Mouse (Mus musculus) hindbrain, embryonic 14.5 days (tissue): ENCODE results near the gene Sobp. TPM values are rescaled to one million over a fixed set of nuclear protein-coding genes. Genes with fewer than 3 reads are reported as not detected.

ENCODE experiments used
- ATAC-seq: fragments of 200-750 bp; cut with Nextera tagmentation; 2 replicates; pipeline ENCODE4 v1.8.0; 2017; ENCODE audit warnings: moderate number of reproducible peaks, mild to moderate bottlenecking, moderate TSS enrichment, moderate library complexity; ENCODE audit not compliant: low FRiP score
- DNase-seq: peaks from one replicate; pipeline ENCODE4 v3.0.0-alpha.2; 2015; ENCODE audit warnings: low spot score
- H3K27ac ChIP-seq: fragments of 300-500 bp; sonication (generic); 2 replicates; pipeline ENCODE4 v1.5.1; 2014; ENCODE audit warnings: mild to moderate bottlenecking, moderate library complexity
- H3K27me3 ChIP-seq: fragments of 300-500 bp; sonication (generic); 2 replicates; pipeline ENCODE4 v1.6.1; 2014; ENCODE audit warnings: mild to moderate bottlenecking, low read length, mixed read lengths; ENCODE audit not compliant: control insufficient read depth, insufficient read depth
- H3K36me3 ChIP-seq: fragments of 300-500 bp; sonication (generic); replicated peaks from 2 replicates; pipeline ENCODE4 v1.6.1; 2014; ENCODE audit not compliant: control insufficient read depth, insufficient read depth
- H3K4me1 ChIP-seq: fragments of 300-500 bp; sonication (generic); replicated peaks from 2 replicates; pipeline ENCODE4 v1.6.1; 2014; ENCODE audit warnings: antibody characterized with exemption, low read length, mixed read lengths; ENCODE audit not compliant: control insufficient read depth, insufficient read depth
- H3K4me2 ChIP-seq: fragments of 300-500 bp; sonication (generic); replicated peaks from 2 replicates; pipeline ENCODE4 v1.6.1; 2014; ENCODE audit warnings: mild to moderate bottlenecking, moderate library complexity
- H3K4me3 ChIP-seq: fragments of 300-500 bp; sonication (generic); replicated peaks from 2 replicates; pipeline ENCODE4 v1.5.1; 2014; ENCODE audit warnings: mild to moderate bottlenecking, low read length
- H3K9ac ChIP-seq: fragments of 300-500 bp; sonication (generic); 2 replicates; pipeline ENCODE4 v1.6.1; 2014
- H3K9me3 ChIP-seq: fragments of 300-500 bp; sonication (generic); 2 replicates; pipeline ENCODE4 v1.6.1; 2016; ENCODE audit warnings: low read length; ENCODE audit not compliant: control insufficient read depth
- WGBS: fragments of 180-500 bp; shearing (Covaris S2); extraction: QIAGEN DNeasy Blood & Tissue Kit; methylation state at CpG from one replicate; pipeline ENCODE4 v1.1.7; 2014; 5-methylcytosine and 5-hydroxymethylcytosine counted together
- polyA plus RNA-seq: library from polyadenylated mRNA; unstranded; fragments of >200 nt; fragmentation: Nextera tagmentation; extraction: Ambion mirVana; gene quantifications from 2 replicates; pipeline ENCODE4 v1.2.1, GENCODE M21; 2014

The Sobp gene
- polyA plus RNA-seq, 1 experiment from 2014 or later, result 16.0 TPM

GRCm38 (mm10) chr10:42963061-42963460 lies 211.3 kb downstream of the Sobp start:
- WGBS, result 97% methylated on average over 2 of the region's 2 CpGs
- Histone ChIP-seq H3K4me2 (no peak overlapping the region), H3K4me1 (peaks cover 12% of the 10 kb centered on the region; the same call in 1 of the 2 replicates), H3K36me3 (no peaks in the 10 kb centered on the region), H3K9ac (no peak overlapping the region), H3K9me3 (no peaks in the 10 kb centered on the region), H3K27ac (no peak overlapping the region), H3K4me3 (no peak overlapping the region), H3K27me3 (no peaks in the 10 kb centered on the region)
- no peak for ATAC-seq
- DNase-seq, result no peak

GRCm38 (mm10) chr10:42962655-42963054 lies 211.7 kb downstream of the Sobp start:
- DNase-seq, result no peak
- Histone ChIP-seq H3K36me3 (no peaks in the 10 kb centered on the region), H3K4me2 (no peak overlapping the region), H3K9ac (no peak overlapping the region), H3K27ac (no peak overlapping the region), H3K9me3 (no peaks in the 10 kb centered on the region), H3K4me3 (no peak overlapping the region), H3K27me3 (no peaks in the 10 kb centered on the region), H3K4me1 (peaks cover 12% of the 10 kb centered on the region; the same call in 1 of the 2 replicates)
- 93% methylated on average over 13 of the region's 13 CpGs for WGBS
- no peak for ATAC-seq

GRCm38 (mm10) chr10:42962181-42962601 lies 212.1 kb downstream of the Sobp start:
- H3K4me2 ChIP-seq, result no peak overlapping the region
- no peak overlapping the region for H3K9ac ChIP-seq
- no peaks in the 10 kb centered on the region for H3K9me3 ChIP-seq
- ATAC-seq, result no peak
- no peak overlapping the region for H3K4me3 ChIP-seq
- 87% methylated on average over 6 of the region's 6 CpGs for WGBS
- H3K36me3 ChIP-seq, result no peaks in the 10 kb centered on the region
- no peak for DNase-seq
- H3K27me3 ChIP-seq, result no peaks in the 10 kb centered on the region
- H3K4me1 ChIP-seq, result peaks cover 12% of the 10 kb centered on the region; the same call in 1 of the 2 replicates
- no peak overlapping the region for H3K27ac ChIP-seq

- Histone ChIP-seq H3K4me1 (peaks cover 12% of the 10 kb centered on the region; the same call in 1 of the 2 replicates), H3K36me3 (no peaks in the 10 kb centered on the region), H3K9ac (no peak overlapping the region), H3K4me3 (no peak overlapping the region), H3K9me3 (no peaks in the 10 kb centered on the region), H3K27ac (no peak overlapping the region), H3K27me3 (no peaks in the 10 kb centered on the region), H3K4me2 (no peak overlapping the region)
- WGBS, result 59% methylated on average over 6 of the region's 6 CpGs
- ATAC-seq (no peak), DNase-seq (no peak)
Measured at GRCm38 (mm10) chr10:42961771-42962170, 212.6 kb downstream of the Sobp start.

GRCm38 (mm10) chr10:42958686-42959085 lies 215.6 kb downstream of the Sobp start:
- whole genome bisulfite sequencing, result 28% methylated on average over 4 of the region's 4 CpGs
- Histone ChIP-seq H3K4me1 (peaks cover 12% of the 10 kb centered on the region; the same call in 1 of the 2 replicates), H3K27me3 (no peaks in the 10 kb centered on the region), H3K4me3 (no peak overlapping the region), H3K36me3 (no peaks in the 10 kb centered on the region), H3K27ac (no peak overlapping the region), H3K9ac (peak overlapping the region; percentile 54), H3K9me3 (no peaks in the 10 kb centered on the region), H3K4me2 (peak overlapping the region; percentile 55)
- DNase-seq (no peak), ATAC-seq (peak; percentile 25; the same call in 1 of the 2 replicates)

GRCm38 (mm10) chr10:42957881-42958651 lies 216.3 kb downstream of the Sobp start:
- H3K9ac ChIP-seq, result peak overlapping the region; percentile 54
- H3K4me2 ChIP-seq, result peak overlapping the region; percentile 55
- peak; percentile 91 for DNase-seq
- H3K9me3 ChIP-seq, result no peaks in the 10 kb centered on the region
- H3K4me1 ChIP-seq, result peaks cover 12% of the 10 kb centered on the region; the same call in 1 of the 2 replicates
- no peak overlapping the region for H3K27ac ChIP-seq
- no peaks in the 10 kb centered on the region for H3K36me3 ChIP-seq
- H3K27me3 ChIP-seq, result no peaks in the 10 kb centered on the region
- 3% methylated on average over 21 of the region's 21 CpGs for WGBS
- ATAC-seq, result peak; percentile 89
- H3K4me3 ChIP-seq, result peak overlapping the region; percentile 21

- Histone ChIP-seq H3K9ac (no peak overlapping the region), H3K4me3 (no peak overlapping the region), H3K27ac (no peak overlapping the region), H3K4me2 (no peak overlapping the region), H3K36me3 (no peaks in the 10 kb centered on the region), H3K4me1 (peaks cover 20% of the 10 kb centered on the region; the same call in 1 of the 2 replicates), H3K9me3 (no peaks in the 10 kb centered on the region), H3K27me3 (no peaks in the 10 kb centered on the region)
- no peak for ATAC-seq
- 96% methylated on average over 3 of the region's 3 CpGs for WGBS
- DNase-seq, result no peak
Measured at GRCm38 (mm10) chr10:42955205-42955604, 219.1 kb downstream of the Sobp start.

- Histone ChIP-seq H3K9ac (no peak overlapping the region), H3K4me1 (peaks cover 11% of the 10 kb centered on the region; the same call in 1 of the 2 replicates), H3K27ac (no peak overlapping the region), H3K4me2 (no peak overlapping the region), H3K4me3 (no peak overlapping the region), H3K27me3 (no peaks in the 10 kb centered on the region), H3K36me3 (no peaks in the 10 kb centered on the region), H3K9me3 (no peaks in the 10 kb centered on the region)
- WGBS, result 68% methylated on average over 5 of the region's 5 CpGs
- DNase-seq (no peak), ATAC-seq (no peak)
Measured at GRCm38 (mm10) chr10:42953601-42954000, 220.7 kb downstream of the Sobp start.
